Mouse (Mus musculus) erythroblast, embryonic 14.5 days (primary cell): ENCODE data around the gene Ankrd44. TPM values are rescaled to one million over a fixed set of nuclear protein-coding genes. Genes with fewer than 3 reads are reported as not detected.
"Not testable (repeated sequence)": the region's sequence is repeated elsewhere in the genome, so short reads cannot be mapped to it uniquely, and the experiment has no call there.

Experiments used
- H3K27me3 ChIP-seq: 2 replicates; pipeline ENCODE4 v1.6.1; 2012; ENCODE audit warnings: inconsistent platforms; ENCODE audit not compliant: control insufficient read depth
- H3K36me3 ChIP-seq: 2 replicates; pipeline ENCODE4 v1.6.1; 2012; ENCODE audit warnings: mild to moderate bottlenecking, inconsistent platforms; ENCODE audit not compliant: control insufficient read depth
- H3K4me1 ChIP-seq: 2 replicates; pipeline ENCODE4 v1.6.1; 2012; ENCODE audit warnings: inconsistent platforms; ENCODE audit not compliant: control insufficient read depth
- H3K4me3 ChIP-seq: replicated peaks from 2 replicates; pipeline ENCODE3; 2012; ENCODE audit warnings: moderate library complexity, mild to moderate bottlenecking, inconsistent platforms
- H3K9me3 ChIP-seq: 2 replicates; pipeline ENCODE4 v1.6.1; 2012; ENCODE audit warnings: low read length, inconsistent platforms, mixed read lengths; ENCODE audit not compliant: control insufficient read depth
- GATA1 ChIP-seq: IDR thresholded peaks from 2 replicates; pipeline ENCODE4 v1.6.1; 2012; ENCODE audit warnings: low read length, inconsistent platforms, mixed read lengths
- TAL1 ChIP-seq: IDR thresholded peaks from 3 replicates; pipeline ENCODE4 v1.6.1; 2012; ENCODE audit warnings: low read length, inconsistent platforms, mixed read lengths
- polyA plus RNA-seq: library from polyadenylated mRNA; stranded (reverse); fragments of >175 nt; gene quantifications from 2 replicates; pipeline ENCODE4 v1.2.3, GENCODE M21; 2012

Gene Ankrd44
- polyA plus RNA-seq, result 0.02 and 0.03 TPM in 2 replicates

GRCm38 (mm10) chr1:54925971-54926771 is at the start of gene Ankrd44:
Gene Ankrd44, minus strand, starts transcription at chr1:54926387.
- Histone ChIP-seq H3K27me3 (peaks cover 46% of the 10 kb centered on the region), H3K4me1 (peaks cover 12% of the 10 kb centered on the region), H3K36me3 (no peaks in the 10 kb centered on the region), H3K4me3 (peak within 1 kb of the TSS; percentile 63), H3K9me3 (peaks cover 2% of the 10 kb centered on the region; the same call in 1 of the 2 replicates)
- TF ChIP-seq GATA1 (no peak), TAL1 (no peak)

- TF ChIP-seq TAL1, result no peak
- TF ChIP-seq GATA1, result no peak
- H3K36me3 ChIP-seq, result no peaks in the 10 kb centered on the region
- no peak overlapping the region for H3K4me3 ChIP-seq
- H3K4me1 ChIP-seq, result peaks cover 5% of the 10 kb centered on the region
- H3K27me3 ChIP-seq, result no peaks in the 10 kb centered on the region
- H3K9me3 ChIP-seq, result no peaks in the 10 kb centered on the region
Observed at GRCm38 (mm10) chr1:54971687-54972404, 45.7 kb upstream of the Ankrd44 start.

GRCm38 (mm10) chr1:54966858-54967257 is 40.7 kb upstream of the Ankrd44 start:
- Histone ChIP-seq H3K36me3 (no peaks in the 10 kb centered on the region), H3K4me1 (peaks cover 15% of the 10 kb centered on the region), H3K9me3 (no peaks in the 10 kb centered on the region), H3K27me3 (no peaks in the 10 kb centered on the region), H3K4me3 (peak overlapping the region; percentile 16)
- TF ChIP-seq GATA1, result no peak
- TF ChIP-seq TAL1, result no peak

- no peak for TF ChIP-seq TAL1
- no peak for TF ChIP-seq GATA1
- Histone ChIP-seq H3K9me3 (no peaks in the 10 kb centered on the region), H3K4me1 (peaks cover 15% of the 10 kb centered on the region), H3K27me3 (no peaks in the 10 kb centered on the region), H3K4me3 (no peak overlapping the region), H3K36me3 (no peaks in the 10 kb centered on the region)
Observed at GRCm38 (mm10) chr1:54965159-54965995, 39.2 kb upstream of the Ankrd44 start.

- TF ChIP-seq TAL1 (no peak), GATA1 (no peak)
- Histone ChIP-seq H3K4me1 (peaks cover 8% of the 10 kb centered on the region), H3K36me3 (no peaks in the 10 kb centered on the region), H3K9me3 (no peaks in the 10 kb centered on the region), H3K27me3 (no peaks in the 10 kb centered on the region), H3K4me3 (no peak overlapping the region)
Observed at GRCm38 (mm10) chr1:54961724-54962123, 35.5 kb upstream of the Ankrd44 start.

- H3K4me3 ChIP-seq, result no peak overlapping the region
- TF ChIP-seq GATA1 (no peak), TAL1 (no peak)
- H3K4me1 ChIP-seq, result no peaks in the 10 kb centered on the region
- no peaks in the 10 kb centered on the region for H3K27me3 ChIP-seq
- H3K36me3 ChIP-seq, result no peaks in the 10 kb centered on the region
- no peaks in the 10 kb centered on the region for H3K9me3 ChIP-seq
Observed at GRCm38 (mm10) chr1:54960613-54961165, 34.5 kb upstream of the Ankrd44 start.

GRCm38 (mm10) chr1:54958525-54958924 is 32.3 kb upstream of the Ankrd44 start:
- Histone ChIP-seq H3K4me3 (no peak overlapping the region), H3K9me3 (no peaks in the 10 kb centered on the region), H3K4me1 (no peaks in the 10 kb centered on the region), H3K36me3 (no peaks in the 10 kb centered on the region), H3K27me3 (no peaks in the 10 kb centered on the region)
- TF ChIP-seq GATA1 (no peak), TAL1 (no peak)

GRCm38 (mm10) chr1:54956995-54957394 is 30.8 kb upstream of the Ankrd44 start:
- not testable (repeated sequence) for H3K36me3 ChIP-seq, H3K4me3 ChIP-seq, H3K27me3 ChIP-seq, H3K9me3 ChIP-seq, H3K4me1 ChIP-seq
